Mouse (Mus musculus): ENCODE results near the gene Ank3. TPM values are rescaled to one million over a fixed set of nuclear protein-coding genes. Genes with fewer than 3 reads are reported as not detected.

Ank3 gene
- polyA plus RNA-seq, 1 experiment from 2014 or later = 48.9 TPM

GRCm38 (mm10) chr10:69627767-69628166 lies 229.2 kb downstream of the Ank3 start:
- Histone ChIP-seq H3K4me2 (no peak overlapping the region), H3K36me3 (ENCODE audit: control insufficient read depth, insufficient read depth, low read length) (no peaks in the 10 kb centered on the region), H3K27me3 (ENCODE audit: control insufficient read depth, insufficient read depth, low read length) (no peaks in the 10 kb centered on the region), H3K9me3 (replicated peaks; ENCODE audit: control insufficient read depth, low read length) (no peaks in the 10 kb centered on the region), H3K4me1 (ENCODE audit: control insufficient read depth, insufficient read depth, low read length) (peaks cover 4% of the 10 kb centered on the region), H3K9ac (ENCODE audit: low read depth, low read length) (no peak overlapping the region), H3K27ac (ENCODE audit: low read depth, low read length) (no peak overlapping the region), H3K4me3 (ENCODE audit: low read depth, low read length) (no peak overlapping the region)
- ATAC-seq (replicated peaks; ENCODE audit: insufficient number of reproducible peaks, low FRiP score, low TSS enrichment) = no peak
- 80% methylated on average over 3 of the region's 3 CpGs for WGBS (ENCODE audit: insufficient replicate concordance)

- peaks cover 4% of the 10 kb centered on the region for H3K4me1 ChIP-seq (ENCODE audit: control insufficient read depth, insufficient read depth, low read length)
- no peaks in the 10 kb centered on the region for H3K9me3 ChIP-seq (replicated peaks; ENCODE audit: control insufficient read depth, low read length)
- no peaks in the 10 kb centered on the region for H3K27me3 ChIP-seq (ENCODE audit: control insufficient read depth, insufficient read depth, low read length)
- H3K27ac ChIP-seq (ENCODE audit: low read depth, low read length) = no peak overlapping the region
- ATAC-seq (replicated peaks; ENCODE audit: insufficient number of reproducible peaks, low FRiP score, low TSS enrichment) = no peak
- no peak overlapping the region for H3K9ac ChIP-seq (ENCODE audit: low read depth, low read length)
- 31% methylated on average over 6 of the region's 6 CpGs for WGBS (ENCODE audit: insufficient replicate concordance)
- no peaks in the 10 kb centered on the region for H3K36me3 ChIP-seq (ENCODE audit: control insufficient read depth, insufficient read depth, low read length)
- no peak overlapping the region for H3K4me3 ChIP-seq (ENCODE audit: low read depth, low read length)
- H3K4me2 ChIP-seq = no peak overlapping the region
These were observed 230.2 kb downstream of the Ank3 start for GRCm38 (mm10) chr10:69628743-69629142.

- Histone ChIP-seq H3K4me1 (ENCODE audit: control insufficient read depth, insufficient read depth, low read length) (peaks cover 4% of the 10 kb centered on the region), H3K36me3 (ENCODE audit: control insufficient read depth, insufficient read depth, low read length) (no peaks in the 10 kb centered on the region), H3K4me3 (ENCODE audit: low read depth, low read length) (no peak overlapping the region), H3K9me3 (replicated peaks; ENCODE audit: control insufficient read depth, low read length) (no peaks in the 10 kb centered on the region), H3K9ac (ENCODE audit: low read depth, low read length) (no peak overlapping the region), H3K27ac (ENCODE audit: low read depth, low read length) (no peak overlapping the region), H3K4me2 (no peak overlapping the region), H3K27me3 (ENCODE audit: control insufficient read depth, insufficient read depth, low read length) (no peaks in the 10 kb centered on the region)
- 64% methylated on average over 7 of the region's 7 CpGs for WGBS (ENCODE audit: insufficient replicate concordance)
- ATAC-seq (replicated peaks; ENCODE audit: insufficient number of reproducible peaks, low FRiP score, low TSS enrichment) = no peak
These were observed 232.3 kb downstream of the Ank3 start for GRCm38 (mm10) chr10:69630802-69631388.

- peaks cover 17% of the 10 kb centered on the region for H3K4me1 ChIP-seq (ENCODE audit: control insufficient read depth, insufficient read depth, low read length)
- H3K27me3 ChIP-seq (ENCODE audit: control insufficient read depth, insufficient read depth, low read length) = no peaks in the 10 kb centered on the region
- no peak for ATAC-seq (replicated peaks; ENCODE audit: insufficient number of reproducible peaks, low FRiP score, low TSS enrichment)
- no peaks in the 10 kb centered on the region for H3K36me3 ChIP-seq (ENCODE audit: control insufficient read depth, insufficient read depth, low read length)
- WGBS (ENCODE audit: insufficient replicate concordance) = 86% methylated on average over 8 of the region's 8 CpGs
- H3K27ac ChIP-seq (ENCODE audit: low read depth, low read length) = no peak overlapping the region
- H3K9me3 ChIP-seq (replicated peaks; ENCODE audit: control insufficient read depth, low read length) = no peaks in the 10 kb centered on the region
- no peak overlapping the region for H3K4me3 ChIP-seq (ENCODE audit: low read depth, low read length)
- H3K9ac ChIP-seq (ENCODE audit: low read depth, low read length) = no peak overlapping the region
- H3K4me2 ChIP-seq = no peak overlapping the region
These were observed 234.3 kb downstream of the Ank3 start for GRCm38 (mm10) chr10:69632885-69633284.

- no peaks in the 10 kb centered on the region for H3K27me3 ChIP-seq (ENCODE audit: control insufficient read depth, insufficient read depth, low read length)
- H3K4me1 ChIP-seq (ENCODE audit: control insufficient read depth, insufficient read depth, low read length) = peaks cover 13% of the 10 kb centered on the region
- 74% methylated on average over 5 of the region's 5 CpGs for WGBS (ENCODE audit: insufficient replicate concordance)
- no peak overlapping the region for H3K9ac ChIP-seq (ENCODE audit: low read depth, low read length)
- no peak overlapping the region for H3K4me2 ChIP-seq
- H3K4me3 ChIP-seq (ENCODE audit: low read depth, low read length) = no peak overlapping the region
- no peak overlapping the region for H3K27ac ChIP-seq (ENCODE audit: low read depth, low read length)
- no peaks in the 10 kb centered on the region for H3K36me3 ChIP-seq (ENCODE audit: control insufficient read depth, insufficient read depth, low read length)
- no peak for ATAC-seq (replicated peaks; ENCODE audit: insufficient number of reproducible peaks, low FRiP score, low TSS enrichment)
- H3K9me3 ChIP-seq (replicated peaks; ENCODE audit: control insufficient read depth, low read length) = no peaks in the 10 kb centered on the region
These were observed 236.3 kb downstream of the Ank3 start for GRCm38 (mm10) chr10:69634891-69635290.

GRCm38 (mm10) chr10:69635910-69636656 lies 237.5 kb downstream of the Ank3 start:
- no peak overlapping the region for H3K4me3 ChIP-seq (ENCODE audit: low read depth, low read length)
- H3K9me3 ChIP-seq (replicated peaks; ENCODE audit: control insufficient read depth, low read length) = no peaks in the 10 kb centered on the region
- 46% methylated on average over 11 of the region's 11 CpGs for WGBS (ENCODE audit: insufficient replicate concordance)

GRCm38 (mm10) chr10:69639138-69639537 lies 240.6 kb downstream of the Ank3 start:
- Histone ChIP-seq H3K4me2 (no peak overlapping the region), H3K9me3 (replicated peaks; ENCODE audit: control insufficient read depth, low read length) (no peaks in the 10 kb centered on the region), H3K9ac (ENCODE audit: low read depth, low read length) (no peak overlapping the region), H3K36me3 (ENCODE audit: control insufficient read depth, insufficient read depth, low read length) (no peaks in the 10 kb centered on the region), H3K4me3 (ENCODE audit: low read depth, low read length) (no peak overlapping the region), H3K27ac (ENCODE audit: low read depth, low read length) (no peak overlapping the region), H3K27me3 (ENCODE audit: control insufficient read depth, insufficient read depth, low read length) (no peaks in the 10 kb centered on the region), H3K4me1 (ENCODE audit: control insufficient read depth, insufficient read depth, low read length) (peaks cover 22% of the 10 kb centered on the region)
- 92% methylated on average over 6 of the region's 6 CpGs for WGBS (ENCODE audit: insufficient replicate concordance)
- ATAC-seq (replicated peaks; ENCODE audit: insufficient number of reproducible peaks, low FRiP score, low TSS enrichment) = no peak

More at GRCm38 (mm10) chr10:69635910-69636656, 237.5 kb downstream of the Ank3 start:
- Histone ChIP-seq H3K27ac (ENCODE audit: low read depth, low read length) (no peak overlapping the region), H3K4me1 (ENCODE audit: control insufficient read depth, insufficient read depth, low read length) (peaks cover 13% of the 10 kb centered on the region), H3K36me3 (ENCODE audit: control insufficient read depth, insufficient read depth, low read length) (no peaks in the 10 kb centered on the region), H3K27me3 (ENCODE audit: control insufficient read depth, insufficient read depth, low read length) (no peaks in the 10 kb centered on the region), H3K4me2 (no peak overlapping the region), H3K9ac (ENCODE audit: low read depth, low read length) (no peak overlapping the region)
- ATAC-seq (replicated peaks; ENCODE audit: insufficient number of reproducible peaks, low FRiP score, low TSS enrichment) = no peak

GRCm38 (mm10) chr10:69640617-69641016 lies 242.0 kb downstream of the Ank3 start:
- Histone ChIP-seq H3K36me3 (ENCODE audit: control insufficient read depth, insufficient read depth, low read length) (no peaks in the 10 kb centered on the region), H3K4me3 (ENCODE audit: low read depth, low read length) (no peak overlapping the region), H3K9me3 (replicated peaks; ENCODE audit: control insufficient read depth, low read length) (no peaks in the 10 kb centered on the region), H3K4me2 (no peak overlapping the region), H3K4me1 (ENCODE audit: control insufficient read depth, insufficient read depth, low read length) (peaks cover 34% of the 10 kb centered on the region), H3K27me3 (ENCODE audit: control insufficient read depth, insufficient read depth, low read length) (no peaks in the 10 kb centered on the region), H3K9ac (ENCODE audit: low read depth, low read length) (no peak overlapping the region), H3K27ac (ENCODE audit: low read depth, low read length) (no peak overlapping the region)
- WGBS (ENCODE audit: insufficient replicate concordance) = 76% methylated on average over 4 of the region's 4 CpGs
- no peak for ATAC-seq (replicated peaks; ENCODE audit: insufficient number of reproducible peaks, low FRiP score, low TSS enrichment)

- H3K27me3 ChIP-seq (ENCODE audit: control insufficient read depth, insufficient read depth, low read length) = no peaks in the 10 kb centered on the region
- no peaks in the 10 kb centered on the region for H3K9me3 ChIP-seq (replicated peaks; ENCODE audit: control insufficient read depth, low read length)
- ATAC-seq (replicated peaks; ENCODE audit: insufficient number of reproducible peaks, low FRiP score, low TSS enrichment) = peak; percentile 44; the same call in 1 of the 2 replicates
- 27% methylated on average over 3 of the region's 3 CpGs for WGBS (ENCODE audit: insufficient replicate concordance)
- H3K4me1 ChIP-seq (ENCODE audit: control insufficient read depth, insufficient read depth, low read length) = peaks cover 28% of the 10 kb centered on the region
- peak overlapping the region; percentile 77 for H3K27ac ChIP-seq (ENCODE audit: low read depth, low read length)
- no peak overlapping the region for H3K9ac ChIP-seq (ENCODE audit: low read depth, low read length)
- H3K36me3 ChIP-seq (ENCODE audit: control insufficient read depth, insufficient read depth, low read length) = no peaks in the 10 kb centered on the region
- H3K4me2 ChIP-seq = peak overlapping the region; percentile 18
- H3K4me3 ChIP-seq (ENCODE audit: low read depth, low read length) = no peak overlapping the region
These were observed 244.9 kb downstream of the Ank3 start for GRCm38 (mm10) chr10:69643481-69643880.
